Mouse (Mus musculus) myocyte (in vitro differentiated cells): Measurements from ENCODE around the gene Ern1. TPM values are rescaled to one million over a fixed set of nuclear protein-coding genes. Genes with fewer than 3 reads are reported as not detected.

Source experiments
- H3K27me3 ChIP-seq: one replicate; pipeline ENCODE4 v1.6.1; 2011; ENCODE audit not compliant: control insufficient read depth, insufficient read depth, insufficient read length
- H3K36me3 ChIP-seq: one replicate; pipeline ENCODE4 v1.6.1; 2011; ENCODE audit not compliant: control insufficient read depth, insufficient read depth
- H3K4me2 ChIP-seq: one replicate; pipeline ENCODE4 v1.6.1; 2011; ENCODE audit warnings: low read depth, control low read depth
- H3K4me3 ChIP-seq: one replicate; pipeline ENCODE4 v1.5.1; 2011; ENCODE audit warnings: mild to moderate bottlenecking, control low read depth, moderate library complexity
- H3K79me2 ChIP-seq: one replicate; pipeline ENCODE4 v1.6.1; 2011; ENCODE audit not compliant: control insufficient read depth, insufficient read depth
- H3ac ChIP-seq: one replicate; pipeline ENCODE4 v1.6.1; 2011; ENCODE audit not compliant: control insufficient read depth, insufficient read length
- CEBPB ChIP-seq: IDR thresholded peaks from 2 replicates; pipeline ENCODE4 v1.6.1; 2011; ENCODE audit warnings: mild to moderate bottlenecking, moderate library complexity; ENCODE audit not compliant: poor library complexity, insufficient read depth, severe bottlenecking
- E2F4 ChIP-seq: IDR thresholded peaks from one replicate; pipeline ENCODE4 v1.6.1; 2011; ENCODE audit warnings: mild to moderate bottlenecking, control low read depth, moderate library complexity; ENCODE audit not compliant: insufficient read depth
- MAX ChIP-seq: IDR thresholded peaks from one replicate; pipeline ENCODE4 v1.6.1; 2011; ENCODE audit warnings: low read depth, mild to moderate bottlenecking, control low read depth
- MYOD1 ChIP-seq, 3 experiments: IDR thresholded peaks; one replicate each; pipeline ENCODE4 v1.6.1; 2011; ENCODE audit warnings: control low read depth in 2 of 3, low read depth in 2 of 3, mild to moderate bottlenecking in 2 of 3, moderate library complexity in 1 of 3; ENCODE audit not compliant: insufficient read length in 2 of 3, control insufficient read depth in 1 of 3
- MYOG ChIP-seq, 3 experiments: IDR thresholded peaks; one replicate each; pipeline ENCODE4 v1.6.1; 2011; ENCODE audit warnings: control low read depth in 2 of 3, low read depth in 2 of 3, mild to moderate bottlenecking in 2 of 3; ENCODE audit not compliant: insufficient read length in 2 of 3, control insufficient read depth in 1 of 3, insufficient read depth in 1 of 3
- POLR2A ChIP-seq: IDR thresholded peaks from one replicate; pipeline ENCODE4 v1.6.1; 2011; ENCODE audit warnings: low read depth, mild to moderate bottlenecking, control low read depth, moderate library complexity; ENCODE audit not compliant: insufficient read length
- POLR2AphosphoS2 ChIP-seq: IDR thresholded peaks from one replicate; pipeline ENCODE4 v1.6.1; 2011; ENCODE audit warnings: low read depth, control low read depth; ENCODE audit not compliant: insufficient read length
- REST ChIP-seq: IDR thresholded peaks from one replicate; pipeline ENCODE4 v1.6.1; 2011; ENCODE audit warnings: mild to moderate bottlenecking, control low read depth, moderate library complexity; ENCODE audit not compliant: insufficient read depth, insufficient read length
- SRF ChIP-seq: IDR thresholded peaks from one replicate; pipeline ENCODE4 v1.6.1; 2011; ENCODE audit warnings: low read depth; ENCODE audit not compliant: control insufficient read depth, insufficient read length
- TCF12 ChIP-seq: IDR thresholded peaks from one replicate; pipeline ENCODE4 v1.6.1; 2011; ENCODE audit warnings: mild to moderate bottlenecking, control low read depth; ENCODE audit not compliant: poor library complexity, insufficient read depth, severe bottlenecking
- TCF3 ChIP-seq: IDR thresholded peaks from one replicate; pipeline ENCODE4 v1.6.1; 2011; ENCODE audit warnings: low read depth, control low read depth; ENCODE audit not compliant: insufficient read length
- USF1 ChIP-seq: IDR thresholded peaks from one replicate; pipeline ENCODE4 v1.6.1; 2011; ENCODE audit warnings: low read depth, mild to moderate bottlenecking, control low read depth, moderate library complexity
- polyA plus RNA-seq: library from polyadenylated mRNA; unstranded; fragments of >200 nt; fragmentation: generic; extraction: Trizol; gene quantifications from one replicate; pipeline ENCODE4 v1.2.1, GENCODE M21; 2012; ENCODE audit warnings: missing spikeins

The Ern1 gene
- polyA plus RNA-seq, 1 experiment, result 20.4 TPM

DNA sequence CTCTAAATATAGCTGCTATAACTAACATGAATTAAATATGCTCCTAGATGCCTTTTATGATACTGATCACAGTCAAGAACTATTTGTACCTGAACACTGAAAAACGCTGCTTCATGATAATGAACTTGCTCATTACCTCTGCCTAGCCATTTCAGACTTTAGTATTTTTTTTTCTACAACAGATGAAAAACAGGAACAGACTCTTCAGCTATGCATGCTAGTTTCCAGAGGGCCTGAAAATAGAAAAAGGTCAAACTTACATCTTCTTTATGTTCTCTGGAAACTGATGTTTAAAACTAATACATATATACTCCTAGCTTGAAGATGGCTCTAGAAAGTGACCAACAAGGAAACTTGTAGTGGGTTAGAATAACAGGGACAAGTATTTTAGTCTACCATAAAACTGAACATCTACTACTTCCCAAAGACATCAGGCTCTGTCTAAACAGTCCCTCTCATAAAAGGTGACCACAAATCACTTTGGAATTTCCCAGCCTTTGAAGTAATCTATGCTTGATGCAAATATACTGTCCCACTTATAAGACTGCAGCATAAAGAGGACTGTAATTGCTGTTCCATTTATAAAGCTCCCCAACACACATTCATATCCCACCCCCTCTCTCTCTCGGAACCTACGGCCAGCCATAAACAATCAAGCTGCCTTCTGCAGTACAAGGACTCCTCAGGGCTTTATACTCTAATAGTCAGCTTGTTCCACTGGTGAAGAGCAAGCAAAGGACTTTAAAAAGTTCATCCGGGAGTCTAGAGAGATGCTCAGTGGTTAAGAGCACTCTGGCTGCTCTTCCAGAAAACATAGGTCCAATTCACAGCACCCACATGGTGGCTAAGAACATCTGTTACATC lies 22.7 kb downstream of the Ern1 start:
- TF ChIP-seq MAX (no peak), CEBPB (no peak), POLR2AphosphoS2 (no peak), MYOD1 (IDR thresholded peaks at IDR 0.05; ENCODE audit: control insufficient read depth in 1 of 3, insufficient read length in 2 of 3, low read depth in 2 of 3) (no peak), USF1 (no peak), POLR2A (no peak), MYOG (IDR thresholded peaks at IDR 0.05; ENCODE audit: control insufficient read depth in 1 of 3, insufficient read depth in 1 of 3, insufficient read length in 2 of 3, low read depth in 2 of 3) (no peak), REST (no peak)
- Histone ChIP-seq H3K27me3 (no peaks in the 10 kb centered on the region), H3K36me3 (no peaks in the 10 kb centered on the region), H3K4me2 (no peak overlapping the region), H3K79me2 (peaks cover 100% of the 10 kb centered on the region), H3ac (no peak overlapping the region), H3K4me3 (no peak overlapping the region)

DNA sequence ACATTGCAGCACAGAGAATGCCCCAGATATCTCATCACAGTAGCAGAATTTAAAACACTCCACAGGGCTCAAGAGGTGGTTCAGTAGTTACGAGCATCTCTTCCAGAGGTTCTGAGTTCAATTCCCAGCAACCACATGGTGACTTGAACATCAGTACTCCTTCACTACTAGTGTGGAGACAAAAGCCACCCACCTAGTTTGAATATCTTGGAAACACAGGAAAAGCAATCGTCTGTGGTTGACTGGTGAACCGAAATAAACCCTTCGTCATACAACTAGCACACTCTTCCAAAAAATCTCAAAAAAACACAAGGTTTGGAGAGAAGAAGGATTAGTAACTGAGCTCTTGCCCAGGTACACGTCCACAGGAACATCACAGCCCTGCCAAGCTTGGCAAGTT lies 23.8 kb downstream of the Ern1 start:
- Histone ChIP-seq H3K4me2 (no peak overlapping the region), H3K27me3 (no peaks in the 10 kb centered on the region), H3K36me3 (no peaks in the 10 kb centered on the region), H3K79me2 (peaks cover 99% of the 10 kb centered on the region), H3ac (no peak overlapping the region), H3K4me3 (no peak overlapping the region)
- TF ChIP-seq TCF3 (no peak), TCF12 (no peak), POLR2A (no peak), MYOD1 (IDR thresholded peaks at IDR 0.05; ENCODE audit: control insufficient read depth in 1 of 3, insufficient read length in 2 of 3, low read depth in 2 of 3) (no peak), MYOG (IDR thresholded peaks at IDR 0.05; ENCODE audit: control insufficient read depth in 1 of 3, insufficient read depth in 1 of 3, insufficient read length in 2 of 3, low read depth in 2 of 3) (no peak), E2F4 (no peak), POLR2AphosphoS2 (no peak), MAX (no peak), SRF (no peak), REST (no peak), CEBPB (no peak), USF1 (no peak)

DNA sequence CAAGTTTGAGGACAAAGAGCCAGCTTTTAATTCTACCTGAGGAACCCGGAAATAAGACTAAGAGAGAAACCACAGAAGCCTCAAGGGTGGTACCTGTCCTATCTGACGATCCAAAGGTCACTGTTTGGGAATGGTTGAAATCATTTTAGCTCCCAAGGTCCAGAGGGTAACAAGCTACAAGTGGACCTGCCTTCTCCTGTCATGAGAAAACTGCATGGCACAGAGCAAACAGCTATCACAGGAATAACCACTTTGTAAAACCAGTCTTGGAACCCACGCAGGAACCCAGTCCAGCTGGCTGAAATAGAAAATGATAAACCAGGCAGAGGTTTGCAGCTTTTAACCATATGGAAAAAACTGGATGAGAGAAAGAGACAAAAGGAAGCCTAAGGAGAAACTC lies 25.3 kb downstream of the Ern1 start:
- H3K4me2 ChIP-seq, result no peak overlapping the region
- no peak overlapping the region for H3ac ChIP-seq
- H3K36me3 ChIP-seq, result peaks cover 3% of the 10 kb centered on the region
- H3K27me3 ChIP-seq, result no peaks in the 10 kb centered on the region
- no peak overlapping the region for H3K4me3 ChIP-seq
- H3K79me2 ChIP-seq, result peaks cover 93% of the 10 kb centered on the region
- TF ChIP-seq POLR2AphosphoS2 (no peak), CEBPB (no peak), TCF12 (no peak), MYOD1 (IDR thresholded peaks at IDR 0.05; ENCODE audit: control insufficient read depth in 1 of 3, insufficient read length in 2 of 3, low read depth in 2 of 3) (no peak), POLR2A (no peak), SRF (no peak), TCF3 (no peak), E2F4 (no peak), REST (no peak), USF1 (no peak), MYOG (IDR thresholded peaks at IDR 0.05; ENCODE audit: control insufficient read depth in 1 of 3, insufficient read depth in 1 of 3, insufficient read length in 2 of 3, low read depth in 2 of 3) (no peak), MAX (no peak)

DNA sequence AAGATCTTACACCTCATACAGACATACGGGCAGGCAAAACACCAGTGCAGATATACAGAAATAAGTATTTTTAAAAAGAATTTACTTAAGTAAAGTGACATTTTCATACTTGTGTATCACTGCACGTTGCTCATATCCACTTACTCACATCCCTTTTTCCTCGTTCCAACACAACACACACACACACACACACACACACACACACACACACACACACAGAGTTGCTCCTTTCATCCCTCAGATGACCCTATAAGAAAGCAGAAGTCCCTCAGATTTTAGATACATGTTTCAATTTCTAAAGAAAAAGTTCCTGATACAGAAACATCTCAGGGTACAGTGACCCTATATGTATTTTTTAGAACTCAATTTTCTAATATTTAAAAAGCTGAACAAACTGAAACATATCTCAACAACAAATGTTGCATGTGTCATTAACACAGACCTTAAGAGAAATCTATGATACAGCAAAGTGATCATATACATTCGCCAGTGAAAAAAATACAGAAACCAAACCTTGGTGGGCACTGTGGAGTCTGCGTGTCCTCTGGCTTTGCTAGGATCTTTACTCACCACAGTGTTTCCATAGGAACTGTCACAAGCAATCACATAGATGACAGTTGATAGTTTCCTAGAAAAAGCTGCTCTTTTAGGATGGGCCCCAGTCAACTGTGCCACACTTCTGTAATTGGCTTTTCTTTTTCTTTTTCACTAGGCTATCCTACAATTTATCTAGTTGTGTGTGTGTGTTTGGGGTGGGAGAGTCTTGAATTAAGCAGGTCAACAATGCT lies 26.3 kb downstream of the Ern1 start:
- no peak overlapping the region for H3ac ChIP-seq
- no peak overlapping the region for H3K4me2 ChIP-seq
- H3K36me3 ChIP-seq, result peaks cover 8% of the 10 kb centered on the region
- no peaks in the 10 kb centered on the region for H3K27me3 ChIP-seq
- TF ChIP-seq TCF12 (no peak), E2F4 (no peak), CEBPB (no peak), USF1 (no peak)
- peaks cover 86% of the 10 kb centered on the region for H3K79me2 ChIP-seq
- no peak overlapping the region for H3K4me3 ChIP-seq
